Comparison of ENCODE assay signal across 8 mouse cellular contexts in the genomic region with DNA sequence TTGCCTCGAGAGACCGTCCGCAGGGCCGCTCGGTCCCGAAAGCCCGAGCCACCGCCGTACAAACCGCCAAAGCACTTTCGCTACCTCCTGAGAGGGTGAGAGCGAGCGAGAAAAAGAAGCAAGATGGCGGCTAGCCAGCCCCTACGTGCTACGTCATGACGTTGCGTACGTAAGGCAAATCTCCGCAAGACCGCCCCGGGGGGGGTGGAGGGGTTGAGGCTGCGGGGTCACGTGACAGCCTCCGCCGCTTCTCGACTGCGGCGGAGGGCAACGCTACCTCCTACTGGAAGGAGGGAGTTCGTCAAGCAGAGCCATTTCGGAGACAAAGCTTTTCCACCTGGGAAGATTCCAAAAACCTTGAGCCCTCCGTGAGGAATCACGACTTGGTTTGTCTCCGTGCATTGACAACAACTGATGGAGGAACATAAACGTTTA. TPM values are rescaled to one million over a fixed set of nuclear protein-coding genes. Genes with fewer than 3 reads are reported as not detected.
A peak's percentile ranks its signal among the peaks of the same experiment; 100 is the strongest.
DNase-seq lines count a peak whose midpoint lies in the region; ATAC-seq and TF ChIP-seq lines count a peak whose summit lies in the region.

A gene (minus strand): TSS at position 156 of the 435 bp plus-strand sequence.

- H3K4me3 ChIP-seq in ES-Bruce4 (ENCODE audit: low read depth, low read length) = peak within 1 kb of the TSS; percentile 85
- H3K4me3 ChIP-seq in forebrain, embryonic 13.5 days = peak within 1 kb of the TSS; percentile 98
- peak within 1 kb of the TSS; percentile 80 for H3K4me3 ChIP-seq in liver, postnatal 0 days (ENCODE audit: low read depth, low read length)
- H3K4me3 ChIP-seq in neural tube, embryonic 14.5 days (ENCODE audit: low read depth, low read length) = peak within 1 kb of the TSS; percentile 86

- intact Hi-C loops in heart, postnatal 10 days (cut with DNase I) = no loop called here

- WGBS in forebrain, embryonic 13.5 days = under 1% methylated on average over 36 of the region's 36 CpGs
- under 1% methylated on average over 36 of the region's 36 CpGs for WGBS in large intestine, adult 2 months
- under 1% methylated on average over 36 of the region's 36 CpGs for WGBS in liver, postnatal 0 days (ENCODE audit: insufficient replicate concordance)
- under 1% methylated on average over 36 of the region's 36 CpGs for WGBS in neural tube, embryonic 14.5 days

- H3K27ac ChIP-seq in ES-Bruce4 (ENCODE audit: insufficient read depth, low read length) = peak within 1 kb of the TSS; percentile 36; the same call in 1 of the 2 replicates
- peak within 1 kb of the TSS; percentile 98 for H3K27ac ChIP-seq in forebrain, embryonic 13.5 days
- peak within 1 kb of the TSS; percentile 93 for H3K27ac ChIP-seq in liver, postnatal 0 days (ENCODE audit: low read depth)
- H3K27ac ChIP-seq in neural tube, embryonic 14.5 days (ENCODE audit: low read depth, low read length) = peak within 1 kb of the TSS; percentile 97

- peak within 1 kb of the TSS; percentile 91 for H3K9ac ChIP-seq in ES-Bruce4 (ENCODE audit: low read depth, poor library complexity, severe bottlenecking)
- H3K9ac ChIP-seq in forebrain, embryonic 13.5 days = peak within 1 kb of the TSS; percentile 99
- peak within 1 kb of the TSS; percentile 92 for H3K9ac ChIP-seq in liver, postnatal 0 days (replicated peaks)
- H3K9ac ChIP-seq in neural tube, embryonic 14.5 days (replicated peaks; ENCODE audit: low read depth, low read length) = peak within 1 kb of the TSS; percentile 96

- H3K4me1 ChIP-seq in ES-Bruce4 (ENCODE audit: control insufficient read depth, insufficient read depth, low read length) = no peaks in the 10 kb centered on the region
- H3K4me1 ChIP-seq in forebrain, embryonic 13.5 days = peaks cover 33% of the 10 kb centered on the region
- H3K4me1 ChIP-seq in liver, postnatal 0 days (ENCODE audit: insufficient read depth) = peaks cover 29% of the 10 kb centered on the region
- peaks cover 16% of the 10 kb centered on the region; the same call in 1 of the 2 replicates for H3K4me1 ChIP-seq in neural tube, embryonic 14.5 days (ENCODE audit: control insufficient read depth, insufficient read depth, low read length)

- TF ChIP-seq POLR2A in ES-Bruce4 (IDR thresholded peaks at IDR 0.05; ENCODE audit: insufficient read depth, low read length) = peak; percentile 33

- no peak for TF ChIP-seq EP300 in ES-Bruce4 (IDR thresholded peaks at IDR 0.05; ENCODE audit: insufficient read depth, low read depth, low read length)
- TF ChIP-seq EP300 in liver, postnatal 0 days (IDR thresholded peaks at IDR 0.05; ENCODE audit: low read depth) = no peak

- H3K36me3 ChIP-seq in ES-Bruce4 (ENCODE audit: control insufficient read depth, insufficient read depth, low read length, poor library complexity, severe bottlenecking) = peaks cover 11% of the 10 kb centered on the region
- H3K36me3 ChIP-seq in forebrain, embryonic 13.5 days (ENCODE audit: poor library complexity, severe bottlenecking) = peaks cover 5% of the 10 kb centered on the region; the same call in 1 of the 2 replicates
- H3K36me3 ChIP-seq in liver, postnatal 0 days (replicated peaks; ENCODE audit: insufficient read depth, low read length) = no peaks in the 10 kb centered on the region
- H3K36me3 ChIP-seq in neural tube, embryonic 14.5 days (ENCODE audit: control insufficient read depth, insufficient read depth, low read length) = no peaks in the 10 kb centered on the region

- H3K27me3 ChIP-seq in ES-Bruce4 (ENCODE audit: control insufficient read depth, insufficient read depth, low read length, poor library complexity, severe bottlenecking) = no peaks in the 10 kb centered on the region
- no peaks in the 10 kb centered on the region for H3K27me3 ChIP-seq in forebrain, embryonic 13.5 days
- no peaks in the 10 kb centered on the region for H3K27me3 ChIP-seq in liver, postnatal 0 days (ENCODE audit: insufficient read depth, low read length)
- no peaks in the 10 kb centered on the region for H3K27me3 ChIP-seq in neural tube, embryonic 14.5 days (ENCODE audit: control insufficient read depth, insufficient read depth, low read length)

- peak; percentile 92 for ATAC-seq in cerebellum, adult (ENCODE audit: insufficient number of reproducible peaks, low FRiP score, low TSS enrichment)
- ATAC-seq in forebrain, embryonic 13.5 days = peak; percentile 97
- peak; percentile 98 for ATAC-seq in liver, postnatal 0 days
- peak; percentile 96 for ATAC-seq in neural tube, embryonic 14.5 days (ENCODE audit: low read depth)

- TF ChIP-seq CTCF in ES-Bruce4 (IDR thresholded peaks at IDR 0.05; ENCODE audit: low read depth, low read length) = peak; percentile 21
- TF ChIP-seq CTCF in liver, postnatal 0 days (IDR thresholded peaks at IDR 0.05; ENCODE audit: low read depth) = peak; percentile 79

- H3K4me2 ChIP-seq in forebrain, embryonic 13.5 days = peak within 1 kb of the TSS; percentile 85
- H3K4me2 ChIP-seq in liver, postnatal 0 days (ENCODE audit: low read depth, low read length) = peak within 1 kb of the TSS; percentile 92
- peak within 1 kb of the TSS; percentile 75 for H3K4me2 ChIP-seq in neural tube, embryonic 14.5 days (ENCODE audit: low read depth, low read length)

- no peaks in the 10 kb centered on the region for H3K9me3 ChIP-seq in ES-Bruce4 (replicated peaks; ENCODE audit: control insufficient read depth, insufficient read depth, low read length, poor library complexity, severe bottlenecking)
- H3K9me3 ChIP-seq in forebrain, embryonic 13.5 days (replicated peaks) = no peaks in the 10 kb centered on the region
- H3K9me3 ChIP-seq in liver, postnatal 0 days (ENCODE audit: low read length) = no peaks in the 10 kb centered on the region
- no peaks in the 10 kb centered on the region for H3K9me3 ChIP-seq in neural tube, embryonic 14.5 days (ENCODE audit: control insufficient read depth, low read length)

- peak; percentile 99 to 100 for DNase-seq in heart, postnatal 10 days
- peak; percentile 93 for DNase-seq in large intestine, adult 2 months (ENCODE audit: low read depth, low spot score)
- peak; percentile 98 for DNase-seq in liver, postnatal 0 days
- DNase-seq in testis, postnatal 10 days (ENCODE audit: low spot score) = peak; percentile 99

RNA-seq across cellular contexts. Expression of the gene that starts here (rescaled TPM):
- 354 and 366 TPM in 2 replicates for polyA plus RNA-seq in ES-Bruce4 (2011; ENCODE audit: insufficient read depth, insufficient read length, low read depth, missing spikeins)
- polyA plus RNA-seq in forebrain, embryonic 13.5 days (2015; fragmentation: Nextera tagmentation; extraction: Ambion mirVana) = 174 and 175 TPM in 2 replicates
- total RNA-seq in heart, postnatal 10 days (2021) = 100 to 1,000 TPM; 113 to 126 TPM
- 16.4 and 27.5 TPM in 2 replicates for polyA plus RNA-seq in large intestine, adult 2 months (2012; rRNA removed)
- 29.1 and 37.3 TPM in 2 replicates for polyA plus RNA-seq in liver, postnatal 0 days (2015; fragmentation: Nextera tagmentation; extraction: Ambion mirVana)
- polyA plus RNA-seq in neural tube, embryonic 14.5 days (2014; fragmentation: Nextera tagmentation; extraction: Ambion mirVana) = 153 and 176 TPM in 2 replicates

Comparison
In these comparisons a context has a peak if more than half of its experiments do, and no peak if none do; other contexts are left out.
1. Peak in every context shown above with its lines: DNase-seq, ATAC-seq, H3K4me3 ChIP-seq and H3K27ac ChIP-seq.
2. H3K27ac ChIP-seq: peak in every context shown above with its lines; median percentile 98 in forebrain, embryonic 13.5 days; 97 in neural tube, embryonic 14.5 days; 93 in liver, postnatal 0 days; 36 in ES-Bruce4.